Mouse (Mus musculus) gastrocnemius, adult 2 months (tissue): ENCODE measurements around the gene Fa2h. TPM values are rescaled to one million over a fixed set of nuclear protein-coding genes. Genes with fewer than 3 reads are reported as not detected.
A peak's percentile ranks its signal among the peaks of the same experiment; 100 is the strongest.

ENCODE experiments used
- DNase-seq: peaks from one replicate; pipeline ENCODE4 v3.0.0; 2022
- H3K27ac ChIP-seq: fragments of 200-600 bp; 2 replicates; pipeline ENCODE4 v1.8.1; 2022; ENCODE audit warnings: mild to moderate bottlenecking
- H3K4me3 ChIP-seq: fragments of 200-600 bp; 2 replicates; pipeline ENCODE4 v1.8.1; 2022; ENCODE audit warnings: mild to moderate bottlenecking, moderate library complexity
- CTCF ChIP-seq: fragments of 200-600 bp; IDR thresholded peaks from 2 replicates; pipeline ENCODE4 v1.8.1; 2022; ENCODE audit warnings: antibody characterized with exemption, mild to moderate bottlenecking, moderate library complexity
- intact Hi-C: fragments of 180-260 bp; cut with DNase I; formaldehyde crosslinking; loops from one replicate; pipeline ENCODE4 v1.15.1; 2025
- total RNA-seq, 2 experiments: library from RNA; stranded (reverse); gene quantifications; 2 replicates each; pipeline ENCODE4 v1.2.3; 2021

Fa2h gene
- total RNA-seq, 2 experiments from 2014 or later = 0.48 to 0.50 TPM

GRCm38 (mm10) chr8:111300597-111301546 is 92.8 kb downstream of the Fa2h start:
- peak overlapping the region; percentile 96 for H3K4me3 ChIP-seq
- intact Hi-C loops = no loop called here
- DNase-seq = no peak
- TF ChIP-seq CTCF = peak; percentile 47
- no peak overlapping the region for H3K27ac ChIP-seq

GRCm38 (mm10) chr8:111299821-111300568 is 93.6 kb downstream of the Fa2h start, which contains the start of gene Rfwd3:
Gene Rfwd3 (minus strand): TSS chr8:111300222.
- peak; percentile 20; the same call in 1 of the 2 replicates for TF ChIP-seq CTCF
- intact Hi-C loops = no loop called here
- DNase-seq = peak; percentile 98
- peak within 1 kb of the TSS; percentile 96 for H3K4me3 ChIP-seq
- peak within 1 kb of the TSS; percentile 92 for H3K27ac ChIP-seq

- TF ChIP-seq CTCF = no peak
- H3K27ac ChIP-seq = peak overlapping the region; percentile 92
- H3K4me3 ChIP-seq = peak overlapping the region; percentile 96
- intact Hi-C loops = no loop called here
- peak; percentile 65 for DNase-seq
These were observed 94.2 kb downstream of the Fa2h start for GRCm38 (mm10) chr8:111299363-111299820.

- no peak for TF ChIP-seq CTCF
- Histone ChIP-seq H3K4me3 (no peak overlapping the region), H3K27ac (no peak overlapping the region)
- intact Hi-C loops = no loop called here
- DNase-seq = no peak
These were observed 95.6 kb downstream of the Fa2h start for GRCm38 (mm10) chr8:111298011-111298410.

Other genes starting within 250 kb of the Fa2h start
- gene Glg1, start 134.6 kb downstream of the Fa2h start, total RNA-seq = 10 to 100 TPM; 31.1 to 39.6 TPM
- 1 to 10 TPM; 4.5 to 5.2 TPM for gene Rfwd3, start 93.6 kb downstream of the Fa2h start, total RNA-seq
- gene Mlkl, start 55.6 kb downstream of the Fa2h start, total RNA-seq = 1 to 10 TPM in 1 of 2 experiments, under 1 TPM in 1; 0.77 to 1.4 TPM
- gene Wdr59, start 128.3 kb upstream of the Fa2h start, total RNA-seq = 1 to 10 TPM; 7.9 to 8.2 TPM
- 10 to 100 TPM; 58.6 to 69.8 TPM for gene Znrf1, start 142.3 kb upstream of the Fa2h start, total RNA-seq
- 10 to 100 TPM; 29.2 to 35.8 TPM for gene Ldhd, start 236.6 kb upstream of the Fa2h start, total RNA-seq
- gene Zfp1, start 249.6 kb upstream of the Fa2h start, total RNA-seq = 1 to 10 TPM; 7.9 to 9.4 TPM